Mouse (Mus musculus): ENCODE measurements at regions not wholly inside any gene's neighbourhood (a gene's known extent, or its start where the extent isn't known, plus 50 kb on each side); places are given as distances from the start of the nearest gene placed in this dataset.

GRCm38 (mm10) chr4:23567827-23568226, 928.4 kb upstream of the Mms22l start:
- DNase-seq (ENCODE audit: low read depth, low spot score) = peak; percentile 68

DNA sequence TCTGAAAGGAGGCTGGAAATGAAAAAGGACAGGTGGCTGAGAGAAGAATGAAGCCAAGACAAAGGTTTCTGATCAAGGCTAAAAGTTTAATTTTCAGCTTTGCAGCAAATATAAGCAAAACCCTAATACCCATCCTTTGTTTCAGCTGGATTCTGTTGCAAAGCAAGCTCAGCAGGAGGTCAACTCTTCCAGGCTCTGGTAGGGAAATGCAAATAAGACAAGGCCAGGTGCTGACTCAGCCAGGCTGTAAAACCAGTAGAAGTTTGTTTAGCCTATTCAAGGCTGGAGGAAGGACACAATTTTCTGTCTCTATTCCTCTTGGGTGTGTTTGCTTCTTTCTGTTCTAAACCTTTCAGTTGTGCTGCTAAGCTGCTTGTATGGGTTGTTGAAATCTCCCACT, 923.2 kb upstream of the Mms22l start:
- DNase-seq (ENCODE audit: low read depth, low spot score) = peak; percentile 98

GRCm38 (mm10) chr4:23587412-23587811, 908.8 kb upstream of the Mms22l start:
- DNase-seq (ENCODE audit: low read depth, low spot score) = no peak

- DNase-seq (ENCODE audit: low read depth, low spot score) = no peak
These were observed 905.4 kb upstream of the Mms22l start for GRCm38 (mm10) chr4:23590883-23591282.

DNA sequence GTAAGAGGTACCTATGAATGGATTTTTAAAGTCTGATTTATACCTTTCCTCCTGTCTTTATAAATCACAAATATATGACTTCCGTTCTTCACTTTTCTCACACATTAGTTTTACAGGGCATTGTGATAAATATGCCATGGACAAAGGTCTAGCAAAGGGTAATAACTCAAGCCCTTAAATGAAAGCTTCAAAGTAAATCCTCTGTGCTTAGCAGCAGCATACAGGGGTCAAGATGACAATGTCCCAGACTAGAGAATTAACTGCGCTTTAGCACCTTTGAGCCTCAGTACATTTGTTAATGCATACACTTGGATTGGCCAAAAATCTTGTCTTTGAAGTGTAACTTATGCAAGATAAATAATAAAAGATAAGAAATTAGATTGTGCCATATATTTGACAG, 904.7 kb upstream of the Mms22l start:
- DNase-seq (ENCODE audit: low read depth, low spot score) = no peak

DNA sequence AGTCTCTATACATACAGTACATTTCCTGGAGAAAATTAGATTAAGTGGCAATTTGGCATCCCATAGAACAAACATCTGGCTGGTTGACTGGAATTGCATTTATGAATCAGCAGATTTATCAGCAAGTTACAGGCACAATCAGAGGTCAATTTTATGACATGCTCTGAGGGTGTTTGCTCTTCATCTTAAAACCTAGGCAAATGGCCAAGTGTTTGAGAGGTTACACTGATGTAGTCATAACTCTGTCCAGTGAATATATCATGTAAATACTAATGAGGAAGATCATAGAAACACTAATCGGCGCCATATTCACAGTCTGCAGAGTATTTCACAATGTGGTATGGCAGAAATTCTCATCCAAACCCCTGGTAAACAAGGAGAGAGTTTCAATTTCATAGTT, 896.2 kb upstream of the Mms22l start:
- no peak for DNase-seq (ENCODE audit: low read depth, low spot score)

- no peak for DNase-seq (ENCODE audit: low read depth, low spot score)
These were observed 894.6 kb upstream of the Mms22l start for GRCm38 (mm10) chr4:23601426-23602293.

DNA sequence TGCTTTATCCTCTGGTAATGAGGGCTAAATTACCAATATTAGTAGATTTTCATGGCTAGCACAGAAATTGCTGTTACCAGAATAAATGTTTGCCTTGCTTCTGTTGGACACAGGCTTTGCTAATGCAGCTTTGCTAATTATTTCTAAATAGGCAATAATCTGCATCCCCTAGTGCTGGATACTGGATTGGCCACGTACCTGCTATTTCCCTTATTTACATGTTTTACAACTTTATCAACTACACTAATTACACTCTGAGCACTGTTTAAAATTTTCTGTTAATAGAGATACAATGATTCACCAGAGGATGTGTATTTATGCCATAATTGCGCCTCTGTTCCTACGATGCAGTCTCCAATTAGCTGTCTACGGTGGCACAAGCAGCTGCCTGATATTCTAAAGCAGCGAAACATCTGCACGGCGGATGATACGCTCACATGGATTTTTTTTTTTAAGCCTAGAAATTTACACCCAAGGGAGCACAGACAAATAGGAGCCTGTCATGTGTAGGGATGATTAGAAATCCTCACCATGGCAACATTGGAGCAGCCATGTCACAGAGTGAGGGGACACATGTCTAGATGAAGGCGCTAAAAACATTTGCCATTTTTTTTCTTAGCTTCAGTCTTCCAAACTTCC, 893.8 kb upstream of the Mms22l start:
- no peak for DNase-seq (ENCODE audit: low read depth, low spot score)

- DNase-seq (ENCODE audit: low read depth, low spot score) = peak; percentile 9
These were observed 888.9 kb upstream of the Mms22l start for GRCm38 (mm10) chr4:23607348-23607747.

- no peak for DNase-seq (ENCODE audit: low read depth, low spot score)
These were observed 875.0 kb upstream of the Mms22l start for GRCm38 (mm10) chr4:23621208-23621607.

DNA sequence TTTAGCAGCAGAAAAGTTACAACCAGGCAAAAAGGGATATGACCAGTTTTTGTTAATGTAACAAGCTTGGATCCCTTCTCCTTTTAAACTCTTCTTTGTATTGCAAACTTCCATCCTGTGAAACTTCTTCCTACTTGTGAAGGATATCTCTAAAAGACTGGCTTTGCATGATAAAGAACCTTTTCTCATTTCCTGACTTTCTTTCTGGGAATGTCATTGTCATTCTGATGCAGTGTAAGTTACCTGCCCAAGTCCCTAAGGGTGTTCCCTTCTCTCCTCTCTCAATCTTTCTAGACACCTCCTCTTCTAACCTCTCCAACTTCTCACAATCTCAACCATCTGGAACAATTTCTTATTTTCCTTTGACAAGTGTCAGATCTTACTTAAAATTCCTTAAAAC, 874.0 kb upstream of the Mms22l start:
- peak; percentile 96 for DNase-seq (ENCODE audit: low read depth, low spot score)

DNA sequence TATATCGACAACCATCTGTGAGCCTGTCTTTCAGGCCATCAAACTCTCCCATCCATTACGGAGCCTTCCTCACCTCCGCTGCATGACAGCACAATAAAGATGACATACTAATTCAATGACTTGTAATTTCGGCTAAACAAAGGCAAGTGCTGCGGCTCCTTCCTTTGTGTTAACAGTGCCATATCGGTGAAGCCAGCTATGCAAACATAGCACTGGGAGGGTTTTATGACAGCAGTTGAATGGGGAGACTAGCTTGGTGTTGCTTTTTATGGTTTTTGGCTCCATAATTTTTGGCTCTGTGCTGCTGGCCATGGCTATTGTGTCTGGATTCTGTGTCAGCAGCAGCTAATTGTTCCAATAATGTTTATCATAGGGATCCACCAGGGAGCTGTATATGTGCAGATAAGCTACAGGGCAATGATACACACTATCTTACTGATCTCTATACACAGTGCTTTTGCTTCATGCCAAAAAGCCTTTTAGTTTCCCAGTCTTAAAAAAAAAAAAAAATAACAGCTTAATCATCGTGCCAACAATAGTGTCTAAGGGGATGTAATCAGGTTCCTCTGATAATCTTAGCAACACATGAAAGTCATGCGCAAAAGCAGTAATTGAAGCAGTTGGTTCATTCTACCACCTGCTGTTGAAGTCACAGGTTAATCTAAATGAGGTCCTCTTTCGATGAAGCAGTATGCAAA, 859.9 kb upstream of the Mms22l start:
- DNase-seq (ENCODE audit: low read depth, low spot score) = no peak

DNA sequence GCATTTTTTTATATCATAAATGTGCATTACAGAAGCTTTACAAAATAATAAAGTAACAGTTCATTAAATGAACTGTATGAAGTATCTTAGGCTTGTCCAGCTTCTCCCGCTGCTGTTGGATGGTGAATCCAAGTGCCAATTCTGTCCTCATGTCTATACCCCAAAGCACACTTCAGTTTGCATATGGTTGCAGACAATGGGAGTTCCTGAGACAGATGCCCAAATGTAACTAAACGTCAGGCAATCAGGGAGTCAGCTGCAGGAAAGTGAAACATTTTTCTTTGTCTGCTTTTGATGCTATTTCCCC, 859.4 kb upstream of the Mms22l start:
- DNase-seq (ENCODE audit: low read depth, low spot score) = no peak

DNA sequence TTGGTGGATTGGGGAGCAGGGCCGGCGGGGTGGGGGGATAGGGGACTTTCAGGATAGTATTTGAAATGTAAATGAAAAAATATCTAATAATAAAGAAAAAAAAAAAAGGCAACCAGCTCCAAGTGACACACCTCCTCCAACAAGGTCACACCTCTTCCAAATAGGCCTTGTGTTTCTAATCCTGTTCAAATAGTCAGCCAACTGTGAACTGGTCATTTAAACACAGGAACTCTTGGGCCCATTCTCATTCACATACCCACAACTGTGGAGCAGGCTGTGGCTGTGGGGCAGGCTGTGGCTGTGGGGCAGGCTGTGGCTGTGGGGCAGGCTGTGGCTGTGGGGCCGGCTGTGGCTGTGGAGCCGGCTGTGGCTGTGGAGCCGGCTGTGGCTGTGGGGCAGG, 839.6 kb upstream of the Mms22l start:
- DNase-seq (ENCODE audit: low read depth, low spot score) = peak; percentile 78

GRCm38 (mm10) chr4:23668896-23669295, 827.4 kb upstream of the Mms22l start:
- DNase-seq (ENCODE audit: low read depth, low spot score) = no peak

- DNase-seq (ENCODE audit: low read depth, low spot score) = no peak
These were observed 792.6 kb upstream of the Mms22l start for GRCm38 (mm10) chr4:23703626-23704025.

GRCm38 (mm10) chr4:23710716-23711115, 785.5 kb upstream of the Mms22l start:
- peak; percentile 66 for DNase-seq (ENCODE audit: low read depth, low spot score)

DNA sequence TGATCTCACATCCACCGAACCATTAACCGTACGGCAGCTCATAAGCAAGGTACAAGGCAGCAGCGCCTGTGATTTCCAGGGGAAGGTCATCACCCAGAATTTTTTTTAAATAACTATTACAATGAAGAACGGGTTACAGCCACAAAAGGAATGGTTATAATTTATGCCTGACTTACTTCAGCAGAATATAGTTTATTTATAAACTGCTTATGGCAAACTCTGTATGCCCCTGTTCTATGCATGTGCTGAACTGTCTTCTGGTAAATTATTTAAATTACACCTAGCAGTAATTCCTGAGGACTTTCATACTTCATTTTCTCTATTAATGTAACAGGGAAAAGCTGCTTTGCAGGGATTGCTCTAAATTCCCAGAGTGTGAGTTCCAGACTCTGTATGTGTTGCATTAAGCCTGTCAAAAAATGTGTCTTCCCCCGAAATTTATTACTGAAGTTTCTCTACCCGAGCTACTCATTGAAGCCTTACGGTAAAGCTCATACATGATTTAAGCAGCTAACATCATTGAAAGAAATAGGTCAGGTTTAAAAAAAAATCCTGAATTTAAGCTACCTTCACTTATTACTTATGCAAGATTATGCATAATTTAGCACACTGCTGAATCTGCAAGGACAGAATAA, 782.4 kb upstream of the Mms22l start:
- DNase-seq (ENCODE audit: low read depth, low spot score) = no peak

GRCm38 (mm10) chr4:23727846-23728245, 768.4 kb upstream of the Mms22l start:
- no peak for DNase-seq (ENCODE audit: low read depth, low spot score)

DNA sequence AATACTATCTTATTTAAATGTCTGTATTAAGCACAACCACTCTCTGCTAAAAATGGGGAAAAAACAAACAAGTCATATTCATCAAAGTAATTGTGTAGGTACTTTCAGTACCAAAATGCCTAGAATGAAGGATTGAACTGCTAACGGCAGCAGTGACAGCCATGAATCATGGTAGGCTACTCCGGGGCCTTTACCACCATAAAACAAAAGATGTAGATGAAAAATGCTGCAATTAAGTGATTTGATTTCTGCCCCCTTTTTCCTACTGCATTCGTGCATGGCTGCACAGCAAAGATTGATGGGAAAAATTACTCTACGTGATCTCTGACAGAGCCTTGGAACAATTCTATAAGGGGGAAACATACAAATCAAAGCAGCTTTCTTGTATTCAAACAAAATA, 763.8 kb upstream of the Mms22l start:
- no peak for DNase-seq (ENCODE audit: low read depth, low spot score)

DNA sequence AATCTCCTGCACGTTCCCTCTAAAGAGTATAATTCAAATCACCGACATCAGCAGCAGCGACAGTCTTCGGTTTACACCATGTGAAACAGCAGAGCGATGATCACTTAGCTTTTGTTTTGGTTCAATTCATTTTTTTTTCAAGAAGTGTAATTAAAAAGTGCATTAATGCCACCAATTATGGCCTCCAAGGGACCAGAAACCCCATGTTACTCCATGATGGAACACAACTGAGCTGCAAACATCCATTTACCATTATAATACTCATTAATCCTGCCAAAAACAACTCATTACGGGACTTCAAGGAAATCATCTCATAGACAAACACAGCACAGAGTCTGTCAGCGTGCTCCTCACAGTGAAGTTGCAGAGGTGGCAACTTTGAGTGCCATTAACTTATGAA, 752.2 kb upstream of the Mms22l start:
- no peak for DNase-seq (ENCODE audit: low read depth, low spot score)

DNA sequence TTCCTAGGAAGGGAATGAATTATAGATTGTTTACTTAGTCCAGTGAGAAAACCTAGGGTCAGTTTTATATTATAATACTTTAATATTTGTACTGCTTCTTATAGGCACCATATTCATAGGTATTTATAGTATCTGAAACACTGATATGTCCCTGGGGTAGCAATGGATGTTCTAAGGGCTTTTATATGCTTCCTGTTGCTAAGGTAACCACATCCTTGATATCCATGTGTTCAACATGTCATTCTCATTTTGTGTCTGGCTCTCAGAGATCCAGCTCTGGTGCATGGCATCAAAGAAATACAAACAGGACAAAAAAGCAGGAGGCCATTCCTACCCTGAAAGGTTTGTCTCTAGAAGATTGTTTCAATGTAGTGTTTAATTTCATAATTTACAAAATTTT, 738.2 kb upstream of the Mms22l start:
- no peak for DNase-seq (ENCODE audit: low read depth, low spot score)
